Mouse (Mus musculus): ENCODE measurements around the gene Prcc. TPM values are rescaled to one million over a fixed set of nuclear protein-coding genes. Genes with fewer than 3 reads are reported as not detected.

Prcc gene
- 31.2 and 34.8 TPM in 2 replicates for polyA plus RNA-seq (2012; ENCODE audit: insufficient read depth, insufficient read length, missing spikeins)

- Histone ChIP-seq H3K27ac (ENCODE audit: insufficient read depth, low read depth, low read length) (peak within 1 kb of the TSS; percentile 71), H3K4me1 (ENCODE audit: control insufficient read depth, insufficient read depth, low read length) (peaks cover 13% of the 10 kb centered on the region), H3K4me3 (ENCODE audit: insufficient read depth, low read length) (peak within 1 kb of the TSS; percentile 74)
- TF ChIP-seq POLR2A (IDR thresholded peaks at IDR 0.05; ENCODE audit: borderline replicate concordance, low read depth, low read length) (no peak), CTCF (IDR thresholded peaks at IDR 0.05; ENCODE audit: low read depth, low read length) (no peak)
Measured at GRCm38 (mm10) chr3:87885281-87886003, at the start of gene Prcc. Gene Prcc (minus strand): TSS chr3:87885608.

GRCm38 (mm10) chr3:87935201-87935600, 49.8 kb upstream of the Prcc start:
- TF ChIP-seq POLR2A (IDR thresholded peaks at IDR 0.05; ENCODE audit: borderline replicate concordance, low read depth, low read length) (no peak), CTCF (IDR thresholded peaks at IDR 0.05; ENCODE audit: low read depth, low read length) (no peak)
- Histone ChIP-seq H3K4me3 (ENCODE audit: insufficient read depth, low read length) (no peak overlapping the region), H3K4me1 (ENCODE audit: control insufficient read depth, insufficient read depth, low read length) (peaks cover 17% of the 10 kb centered on the region), H3K27ac (ENCODE audit: insufficient read depth, low read depth, low read length) (no peak overlapping the region)

- no peak overlapping the region for H3K4me3 ChIP-seq (ENCODE audit: insufficient read depth, low read length)
- H3K4me1 ChIP-seq (ENCODE audit: control insufficient read depth, insufficient read depth, low read length) = peaks cover 17% of the 10 kb centered on the region
- TF ChIP-seq CTCF (IDR thresholded peaks at IDR 0.05; ENCODE audit: low read depth, low read length) (no peak), POLR2A (IDR thresholded peaks at IDR 0.05; ENCODE audit: borderline replicate concordance, low read depth, low read length) (no peak)
- H3K27ac ChIP-seq (ENCODE audit: insufficient read depth, low read depth, low read length) = no peak overlapping the region
Measured at GRCm38 (mm10) chr3:87934501-87934900, 49.1 kb upstream of the Prcc start.

GRCm38 (mm10) chr3:87934026-87934425, 48.6 kb upstream of the Prcc start:
- Histone ChIP-seq H3K4me3 (ENCODE audit: insufficient read depth, low read length) (no peak overlapping the region), H3K4me1 (ENCODE audit: control insufficient read depth, insufficient read depth, low read length) (peaks cover 17% of the 10 kb centered on the region), H3K27ac (ENCODE audit: insufficient read depth, low read depth, low read length) (no peak overlapping the region)
- TF ChIP-seq CTCF (IDR thresholded peaks at IDR 0.05; ENCODE audit: low read depth, low read length) (no peak), POLR2A (IDR thresholded peaks at IDR 0.05; ENCODE audit: borderline replicate concordance, low read depth, low read length) (no peak)

- peaks cover 17% of the 10 kb centered on the region for H3K4me1 ChIP-seq (ENCODE audit: control insufficient read depth, insufficient read depth, low read length)
- peak within 1 kb of the TSS; percentile 93 for H3K4me3 ChIP-seq (ENCODE audit: insufficient read depth, low read length)
- H3K27ac ChIP-seq (ENCODE audit: insufficient read depth, low read depth, low read length) = peak within 1 kb of the TSS; percentile 59
- TF ChIP-seq CTCF (IDR thresholded peaks at IDR 0.05; ENCODE audit: low read depth, low read length) (peak; percentile 74), POLR2A (IDR thresholded peaks at IDR 0.05; ENCODE audit: borderline replicate concordance, low read depth, low read length) (no peak)
Measured at GRCm38 (mm10) chr3:87930078-87930795, 44.8 kb upstream of the Prcc start, which contains the start of the genes Isg20l2 and Rrnad1. Gene Isg20l2 (plus strand): TSS chr3:87930314. Gene Rrnad1 (minus strand): TSS chr3:87930717.

GRCm38 (mm10) chr3:87929341-87930077, 44.1 kb upstream of the Prcc start:
- H3K4me1 ChIP-seq (ENCODE audit: control insufficient read depth, insufficient read depth, low read length) = peaks cover 17% of the 10 kb centered on the region
- H3K27ac ChIP-seq (ENCODE audit: insufficient read depth, low read depth, low read length) = peak overlapping the region; percentile 59
- no peak for TF ChIP-seq POLR2A (IDR thresholded peaks at IDR 0.05; ENCODE audit: borderline replicate concordance, low read depth, low read length)
- no peak for TF ChIP-seq CTCF (IDR thresholded peaks at IDR 0.05; ENCODE audit: low read depth, low read length)
- peak overlapping the region; percentile 93 for H3K4me3 ChIP-seq (ENCODE audit: insufficient read depth, low read length)

GRCm38 (mm10) chr3:87927452-87927851, 42.0 kb upstream of the Prcc start:
- Histone ChIP-seq H3K27ac (ENCODE audit: insufficient read depth, low read depth, low read length) (no peak overlapping the region), H3K4me1 (ENCODE audit: control insufficient read depth, insufficient read depth, low read length) (peaks cover 13% of the 10 kb centered on the region)
- no peak for TF ChIP-seq POLR2A (IDR thresholded peaks at IDR 0.05; ENCODE audit: borderline replicate concordance, low read depth, low read length)
- no peak for TF ChIP-seq CTCF (IDR thresholded peaks at IDR 0.05; ENCODE audit: low read depth, low read length)

GRCm38 (mm10) chr3:87924996-87925395, 39.6 kb upstream of the Prcc start:
- H3K4me3 ChIP-seq (ENCODE audit: insufficient read depth, low read length) = no peak overlapping the region
- no peak for TF ChIP-seq CTCF (IDR thresholded peaks at IDR 0.05; ENCODE audit: low read depth, low read length)
- TF ChIP-seq POLR2A (IDR thresholded peaks at IDR 0.05; ENCODE audit: borderline replicate concordance, low read depth, low read length) = no peak
- peaks cover 4% of the 10 kb centered on the region; the same call in 1 of the 2 replicates for H3K4me1 ChIP-seq (ENCODE audit: control insufficient read depth, insufficient read depth, low read length)
- no peak overlapping the region for H3K27ac ChIP-seq (ENCODE audit: insufficient read depth, low read depth, low read length)

More at GRCm38 (mm10) chr3:87927452-87927851, 42.0 kb upstream of the Prcc start:
- no peak overlapping the region for H3K4me3 ChIP-seq (ENCODE audit: insufficient read depth, low read length)

GRCm38 (mm10) chr3:87920270-87920943, 35.0 kb upstream of the Prcc start:
- Histone ChIP-seq H3K27ac (ENCODE audit: insufficient read depth, low read depth, low read length) (no peak overlapping the region; the same call in 1 of the 2 replicates), H3K4me1 (ENCODE audit: control insufficient read depth, insufficient read depth, low read length) (peaks cover 4% of the 10 kb centered on the region; the same call in 1 of the 2 replicates), H3K4me3 (ENCODE audit: insufficient read depth, low read length) (peak overlapping the region; percentile 67)
- no peak for TF ChIP-seq CTCF (IDR thresholded peaks at IDR 0.05; ENCODE audit: low read depth, low read length)
- TF ChIP-seq POLR2A (IDR thresholded peaks at IDR 0.05; ENCODE audit: borderline replicate concordance, low read depth, low read length) = no peak
